Mouse (Mus musculus) heart, embryonic 11.5 days (tissue): ENCODE measurements around the gene Stra6. TPM values are rescaled to one million over a fixed set of nuclear protein-coding genes. Genes with fewer than 3 reads are reported as not detected.

Experiments
- ATAC-seq: fragments of 200-750 bp; cut with Nextera tagmentation; replicated peaks from 2 replicates; pipeline ENCODE4 v1.8.0; 2017; ENCODE audit warnings: moderate library complexity; ENCODE audit not compliant: insufficient number of reproducible peaks, low FRiP score, low TSS enrichment
- H3K27ac ChIP-seq: fragments of 300-500 bp; sonication (generic); 2 replicates; pipeline ENCODE4 v1.5.1; 2014; ENCODE audit warnings: mild to moderate bottlenecking, low read depth, low read length
- H3K27me3 ChIP-seq: fragments of 300-500 bp; sonication (generic); 2 replicates; pipeline ENCODE4 v1.6.1; 2014; ENCODE audit warnings: mild to moderate bottlenecking, low read length, mixed read lengths; ENCODE audit not compliant: control insufficient read depth, insufficient read depth
- H3K36me3 ChIP-seq: fragments of 300-500 bp; sonication (generic); 2 replicates; pipeline ENCODE4 v1.6.1; 2014; ENCODE audit warnings: mild to moderate bottlenecking, low read length, moderate library complexity, mixed read lengths; ENCODE audit not compliant: control insufficient read depth, insufficient read depth
- H3K4me1 ChIP-seq: fragments of 300-500 bp; sonication (generic); 2 replicates; pipeline ENCODE4 v1.6.1; 2014; ENCODE audit warnings: low read length; ENCODE audit not compliant: control insufficient read depth, insufficient read depth
- H3K4me2 ChIP-seq: fragments of 300-500 bp; sonication (generic); 2 replicates; pipeline ENCODE4 v1.6.1; 2014; ENCODE audit warnings: mild to moderate bottlenecking, moderate library complexity
- H3K4me3 ChIP-seq: fragments of 300-500 bp; sonication (generic); 2 replicates; pipeline ENCODE4 v1.5.1; 2014; ENCODE audit warnings: low read depth, low read length
- H3K9ac ChIP-seq: fragments of 300-500 bp; sonication (generic); 2 replicates; pipeline ENCODE4 v1.6.1; 2014; ENCODE audit warnings: mild to moderate bottlenecking, low read depth, low read length, moderate library complexity
- H3K9me3 ChIP-seq: fragments of 300-500 bp; sonication (generic); replicated peaks from 2 replicates; pipeline ENCODE4 v1.6.1; 2016; ENCODE audit warnings: low read length; ENCODE audit not compliant: control insufficient read depth
- WGBS: fragments of 180-500 bp; shearing (Covaris S2); extraction: QIAGEN DNeasy Blood & Tissue Kit; methylation state at CpG from one replicate; pipeline ENCODE4 v1.1.7; 2014; ENCODE audit not compliant: insufficient replicate concordance; 5-methylcytosine and 5-hydroxymethylcytosine counted together
- polyA plus RNA-seq: library from polyadenylated mRNA; unstranded; fragments of >200 nt; fragmentation: Nextera tagmentation; extraction: Ambion mirVana; gene quantifications from 2 replicates; pipeline ENCODE4 v1.2.1, GENCODE M21; 2014

Gene Stra6
- polyA plus RNA-seq, 1 experiment from 2014 or later: 4.0 TPM

GRCm38 (mm10) chr9:58053544-58053943 lies 10.0 kb upstream of the Stra6 start:
- no peak for ATAC-seq
- Histone ChIP-seq H3K4me3 (no peak overlapping the region), H3K27me3 (peaks cover 16% of the 10 kb centered on the region), H3K4me2 (no peak overlapping the region), H3K4me1 (peaks cover 10% of the 10 kb centered on the region), H3K9ac (no peak overlapping the region), H3K9me3 (no peaks in the 10 kb centered on the region), H3K27ac (no peak overlapping the region), H3K36me3 (no peaks in the 10 kb centered on the region)
- 43% methylated on average over 3 of the region's 3 CpGs for WGBS

GRCm38 (mm10) chr9:58054032-58054431 lies 9.6 kb upstream of the Stra6 start:
- Histone ChIP-seq H3K4me1 (peaks cover 9% of the 10 kb centered on the region; the same call in 1 of the 2 replicates), H3K9me3 (no peaks in the 10 kb centered on the region), H3K27ac (no peak overlapping the region), H3K4me3 (no peak overlapping the region), H3K36me3 (no peaks in the 10 kb centered on the region), H3K9ac (no peak overlapping the region), H3K4me2 (no peak overlapping the region), H3K27me3 (peaks cover 16% of the 10 kb centered on the region)
- ATAC-seq: no peak
- WGBS: 86% methylated on average over 1 of the region's 1 CpGs

- no peak overlapping the region for H3K4me2 ChIP-seq
- no peak overlapping the region for H3K4me3 ChIP-seq
- peaks cover 13% of the 10 kb centered on the region; the same call in 1 of the 2 replicates for H3K4me1 ChIP-seq
- H3K27ac ChIP-seq: no peak overlapping the region
- WGBS: 67% methylated on average over 5 of the region's 5 CpGs
- ATAC-seq: no peak
- H3K27me3 ChIP-seq: peaks cover 19% of the 10 kb centered on the region
- H3K36me3 ChIP-seq: no peaks in the 10 kb centered on the region
- H3K9ac ChIP-seq: no peak overlapping the region
- no peaks in the 10 kb centered on the region for H3K9me3 ChIP-seq
Observed at GRCm38 (mm10) chr9:58055666-58056065, 7.9 kb upstream of the Stra6 start.

GRCm38 (mm10) chr9:58059920-58060319 lies 3.7 kb upstream of the Stra6 start:
- H3K4me3 ChIP-seq: no peak overlapping the region
- H3K27ac ChIP-seq: no peak overlapping the region
- no peak overlapping the region for H3K9ac ChIP-seq
- WGBS: 54% methylated on average over 1 of the region's 1 CpGs
- H3K4me2 ChIP-seq: no peak overlapping the region
- peaks cover 27% of the 10 kb centered on the region for H3K27me3 ChIP-seq
- no peak for ATAC-seq
- H3K9me3 ChIP-seq: no peaks in the 10 kb centered on the region
- H3K36me3 ChIP-seq: no peaks in the 10 kb centered on the region
- H3K4me1 ChIP-seq: peaks cover 36% of the 10 kb centered on the region

- Histone ChIP-seq H3K4me3 (no peak overlapping the region), H3K36me3 (no peaks in the 10 kb centered on the region), H3K27ac (no peak overlapping the region), H3K27me3 (peaks cover 27% of the 10 kb centered on the region), H3K9ac (no peak overlapping the region), H3K9me3 (no peaks in the 10 kb centered on the region), H3K4me2 (no peak overlapping the region), H3K4me1 (peaks cover 33% of the 10 kb centered on the region)
- 4% methylated on average over 23 of the region's 23 CpGs for WGBS
- ATAC-seq: no peak
Observed at GRCm38 (mm10) chr9:58060677-58061667, 2.6 kb upstream of the Stra6 start.

GRCm38 (mm10) chr9:58065532-58065931 lies 1.9 kb downstream of the Stra6 start:
- H3K27ac ChIP-seq: no peak overlapping the region
- H3K9me3 ChIP-seq: no peaks in the 10 kb centered on the region
- peaks cover 15% of the 10 kb centered on the region for H3K27me3 ChIP-seq
- no peak for ATAC-seq
- H3K4me2 ChIP-seq: no peak overlapping the region
- 68% methylated on average over 6 of the region's 6 CpGs for WGBS
- H3K36me3 ChIP-seq: no peaks in the 10 kb centered on the region
- peaks cover 34% of the 10 kb centered on the region for H3K4me1 ChIP-seq
- H3K4me3 ChIP-seq: no peak overlapping the region
- no peak overlapping the region for H3K9ac ChIP-seq

- no peak for ATAC-seq
- Histone ChIP-seq H3K27me3 (peaks cover 16% of the 10 kb centered on the region), H3K27ac (no peak overlapping the region), H3K4me1 (peaks cover 29% of the 10 kb centered on the region), H3K9me3 (no peaks in the 10 kb centered on the region), H3K9ac (no peak overlapping the region), H3K4me3 (no peak overlapping the region), H3K36me3 (no peaks in the 10 kb centered on the region), H3K4me2 (no peak overlapping the region)
- 69% methylated on average over 6 of the region's 6 CpGs for WGBS
Observed at GRCm38 (mm10) chr9:58065977-58066730, 2.6 kb downstream of the Stra6 start.

- 61% methylated on average over 6 of the region's 6 CpGs for WGBS
- Histone ChIP-seq H3K27me3 (peaks cover 18% of the 10 kb centered on the region), H3K27ac (no peak overlapping the region), H3K36me3 (no peaks in the 10 kb centered on the region), H3K9me3 (no peaks in the 10 kb centered on the region), H3K9ac (no peak overlapping the region), H3K4me2 (no peak overlapping the region), H3K4me1 (peaks cover 23% of the 10 kb centered on the region), H3K4me3 (no peak overlapping the region)
- ATAC-seq: no peak
Observed at GRCm38 (mm10) chr9:58066731-58067095, 3.1 kb downstream of the Stra6 start.
